Mouse (Mus musculus): ENCODE results near the gene Pygl. TPM values are rescaled to one million over a fixed set of nuclear protein-coding genes. Genes with fewer than 3 reads are reported as not detected.

Gene Pygl
- polyA plus RNA-seq, 1 experiment from 2014 or later: 34.7 TPM

DNA sequence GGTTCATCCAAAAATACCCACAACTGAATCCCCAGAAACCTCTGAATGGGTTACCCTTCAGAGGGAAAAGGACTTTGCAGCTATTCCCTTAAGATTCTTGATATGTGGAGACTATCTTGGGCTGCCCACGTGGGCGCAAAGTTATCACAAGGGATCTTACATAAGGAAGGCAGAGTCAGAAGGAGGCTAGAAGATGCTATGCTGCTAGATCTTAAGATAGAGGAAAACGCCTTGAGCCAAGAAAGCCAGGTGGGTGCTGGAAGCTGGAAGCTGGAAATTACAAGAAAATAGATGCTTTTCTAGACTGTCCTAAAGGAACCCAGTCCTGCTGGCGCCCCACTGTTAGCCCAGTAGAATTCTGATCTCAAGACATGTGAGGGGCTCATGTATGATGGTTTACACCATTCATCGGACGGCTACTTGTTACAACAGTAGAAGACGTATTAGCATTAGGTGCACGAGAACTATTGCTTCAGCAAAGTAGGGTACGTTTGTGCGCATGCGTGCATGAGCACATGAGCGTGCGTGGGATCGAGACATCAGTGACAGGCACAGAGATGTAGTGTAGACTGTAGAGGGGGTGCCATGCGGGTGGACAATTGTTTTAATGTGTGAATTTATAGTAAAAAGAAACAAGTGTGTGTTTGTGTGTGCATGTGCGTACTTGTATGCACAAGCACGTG is 31.1 kb upstream of the Pygl start:
- H3K27me3 ChIP-seq (ENCODE audit: control insufficient read depth, insufficient read depth, low read length): no peaks in the 10 kb centered on the region
- no peak for ATAC-seq (replicated peaks; ENCODE audit: insufficient number of reproducible peaks, low FRiP score, low TSS enrichment)
- H3K36me3 ChIP-seq (ENCODE audit: control insufficient read depth, insufficient read depth, low read length): no peaks in the 10 kb centered on the region
- no peak overlapping the region for H3K9ac ChIP-seq (ENCODE audit: low read depth, low read length)
- peaks cover 14% of the 10 kb centered on the region; the same call in 1 of the 2 replicates for H3K4me1 ChIP-seq (ENCODE audit: control insufficient read depth, insufficient read depth, low read length)
- H3K27ac ChIP-seq (ENCODE audit: low read depth, low read length): no peak overlapping the region
- H3K4me2 ChIP-seq: no peak overlapping the region
- no peaks in the 10 kb centered on the region for H3K9me3 ChIP-seq (replicated peaks; ENCODE audit: control insufficient read depth, low read length)
- no peak overlapping the region for H3K4me3 ChIP-seq (ENCODE audit: low read depth, low read length)
- 89% methylated on average over 17 of the region's 17 CpGs for WGBS (ENCODE audit: insufficient replicate concordance)

DNA sequence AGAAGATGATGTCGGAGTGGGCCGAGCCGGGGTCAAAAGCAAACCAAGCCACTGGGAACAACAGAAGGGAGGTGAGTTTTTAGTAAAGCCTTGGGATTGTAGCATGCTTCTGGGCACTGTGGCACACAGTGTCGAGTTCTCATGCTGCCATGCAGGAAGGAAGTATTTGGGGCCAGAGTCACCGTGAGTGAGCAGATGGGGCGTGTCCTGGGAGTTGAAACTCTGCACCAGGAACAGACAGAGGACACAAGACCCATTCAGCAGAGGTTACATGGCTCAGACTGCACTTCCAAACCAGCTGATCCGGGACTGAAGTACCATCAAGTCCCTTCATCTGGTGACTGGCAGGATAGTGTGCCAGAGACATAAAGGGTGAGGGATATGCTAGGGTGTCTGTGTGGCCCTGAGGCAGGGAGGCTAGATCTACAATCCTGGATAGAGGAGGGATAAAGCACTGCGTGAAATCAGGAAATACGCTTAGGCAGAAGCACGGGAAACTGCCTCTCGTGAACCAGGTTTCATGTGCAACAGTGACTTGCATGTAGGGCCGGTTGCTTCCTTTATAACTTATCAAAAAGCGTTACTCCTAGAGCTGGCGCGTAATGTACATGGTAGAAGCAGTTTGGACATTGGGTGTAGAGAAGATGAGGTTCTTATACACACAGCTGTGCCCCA is 20.1 kb upstream of the Pygl start:
- no peak overlapping the region for H3K4me2 ChIP-seq
- no peaks in the 10 kb centered on the region for H3K36me3 ChIP-seq (ENCODE audit: control insufficient read depth, insufficient read depth, low read length)
- H3K4me1 ChIP-seq (ENCODE audit: control insufficient read depth, insufficient read depth, low read length): peaks cover 30% of the 10 kb centered on the region
- no peak overlapping the region for H3K9ac ChIP-seq (ENCODE audit: low read depth, low read length)
- no peaks in the 10 kb centered on the region for H3K9me3 ChIP-seq (replicated peaks; ENCODE audit: control insufficient read depth, low read length)
- no peak overlapping the region for H3K27ac ChIP-seq (ENCODE audit: low read depth, low read length)
- H3K27me3 ChIP-seq (ENCODE audit: control insufficient read depth, insufficient read depth, low read length): no peaks in the 10 kb centered on the region
- H3K4me3 ChIP-seq (ENCODE audit: low read depth, low read length): no peak overlapping the region
- 72% methylated on average over 15 of the region's 15 CpGs for WGBS (ENCODE audit: insufficient replicate concordance)
- ATAC-seq (replicated peaks; ENCODE audit: insufficient number of reproducible peaks, low FRiP score, low TSS enrichment): no peak

DNA sequence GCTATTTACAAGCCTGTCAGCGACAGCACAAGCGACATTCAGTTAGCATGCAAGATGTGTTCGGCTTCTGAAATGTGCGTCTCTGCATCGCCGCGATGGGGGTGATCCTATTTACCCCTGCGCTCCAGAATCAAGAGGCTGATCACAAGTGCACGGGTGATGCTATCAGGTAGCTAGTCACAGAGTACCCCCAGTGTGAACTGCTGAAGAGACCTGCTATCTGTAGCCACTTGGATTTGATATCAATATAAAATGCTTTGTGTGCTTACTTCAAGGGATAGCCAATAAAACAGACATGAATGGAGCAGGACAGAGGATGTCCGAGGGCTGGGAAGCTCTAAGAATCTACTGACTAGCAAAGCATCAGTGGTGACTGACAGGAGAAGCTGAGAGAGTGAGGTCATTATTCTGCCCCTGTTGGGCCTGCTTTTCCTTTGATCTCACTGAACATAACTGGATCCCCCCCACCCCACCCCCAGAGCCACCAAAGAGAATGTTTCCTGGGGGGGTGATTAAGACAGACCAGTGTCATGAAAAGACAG is 18.4 kb upstream of the Pygl start:
- Histone ChIP-seq H3K9ac (ENCODE audit: low read depth, low read length) (no peak overlapping the region), H3K4me2 (no peak overlapping the region), H3K4me3 (ENCODE audit: low read depth, low read length) (no peak overlapping the region), H3K9me3 (replicated peaks; ENCODE audit: control insufficient read depth, low read length) (no peaks in the 10 kb centered on the region), H3K27me3 (ENCODE audit: control insufficient read depth, insufficient read depth, low read length) (no peaks in the 10 kb centered on the region), H3K4me1 (ENCODE audit: control insufficient read depth, insufficient read depth, low read length) (peaks cover 30% of the 10 kb centered on the region), H3K27ac (ENCODE audit: low read depth, low read length) (no peak overlapping the region), H3K36me3 (ENCODE audit: control insufficient read depth, insufficient read depth, low read length) (no peaks in the 10 kb centered on the region)
- no peak for ATAC-seq (replicated peaks; ENCODE audit: insufficient number of reproducible peaks, low FRiP score, low TSS enrichment)
- 81% methylated on average over 10 of the region's 10 CpGs for WGBS (ENCODE audit: insufficient replicate concordance)

DNA sequence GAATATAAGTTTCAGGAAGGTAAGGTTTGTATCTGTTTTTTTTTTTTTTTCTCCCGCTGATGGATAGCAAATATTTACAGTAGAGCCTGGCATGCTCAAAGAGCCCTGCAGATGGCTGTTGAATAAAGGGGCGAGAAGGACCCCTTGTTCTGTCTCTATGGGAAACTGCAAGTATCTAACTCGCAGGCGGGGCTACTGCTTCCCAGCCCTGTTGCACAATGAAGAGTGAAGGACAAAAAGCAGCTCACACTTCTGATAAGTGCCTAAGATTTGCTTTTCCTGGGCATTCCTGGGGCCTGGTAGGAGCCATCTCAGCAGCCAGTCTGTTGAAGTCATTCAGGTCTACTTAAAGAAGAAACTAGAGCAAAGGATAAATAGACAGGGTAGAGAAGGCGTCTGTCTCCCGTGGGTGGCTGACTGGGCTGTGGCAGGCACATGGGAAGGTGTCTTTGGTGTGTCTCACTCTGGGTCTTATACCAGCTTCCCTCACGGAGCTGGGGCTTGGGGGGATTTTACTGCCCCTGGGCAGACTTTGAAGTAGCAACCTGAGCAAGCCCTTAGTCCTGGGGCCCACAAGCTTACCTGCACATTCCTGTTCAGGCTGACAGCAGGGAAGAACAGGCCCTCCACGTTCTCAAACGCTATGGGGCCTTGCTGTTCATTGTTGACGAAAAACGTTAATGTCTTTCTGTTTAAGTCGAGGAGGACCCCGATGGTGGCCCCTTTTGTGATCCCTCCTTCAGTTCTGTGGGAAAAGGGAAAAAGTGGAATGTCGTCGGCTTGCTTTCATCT is 16.6 kb upstream of the Pygl start:
- no peak for ATAC-seq (replicated peaks; ENCODE audit: insufficient number of reproducible peaks, low FRiP score, low TSS enrichment)
- Histone ChIP-seq H3K27ac (ENCODE audit: low read depth, low read length) (0 out of 2 replicates have a peak overlapping the region, but pooled peaks have one; percentile 1), H3K9ac (ENCODE audit: low read depth, low read length) (no peak overlapping the region), H3K4me3 (ENCODE audit: low read depth, low read length) (no peak overlapping the region), H3K4me2 (no peak overlapping the region), H3K36me3 (ENCODE audit: control insufficient read depth, insufficient read depth, low read length) (no peaks in the 10 kb centered on the region), H3K9me3 (replicated peaks; ENCODE audit: control insufficient read depth, low read length) (no peaks in the 10 kb centered on the region), H3K4me1 (ENCODE audit: control insufficient read depth, insufficient read depth, low read length) (peaks cover 30% of the 10 kb centered on the region), H3K27me3 (ENCODE audit: control insufficient read depth, insufficient read depth, low read length) (no peaks in the 10 kb centered on the region)
- 50% methylated on average over 15 of the region's 15 CpGs for WGBS (ENCODE audit: insufficient replicate concordance)

GRCm38 (mm10) chr12:70242550-70242949 is 11.3 kb upstream of the Pygl start:
- H3K27me3 ChIP-seq (ENCODE audit: control insufficient read depth, insufficient read depth, low read length): no peaks in the 10 kb centered on the region
- H3K4me2 ChIP-seq: no peak overlapping the region
- H3K36me3 ChIP-seq (ENCODE audit: control insufficient read depth, insufficient read depth, low read length): no peaks in the 10 kb centered on the region
- H3K9ac ChIP-seq (ENCODE audit: low read depth, low read length): no peak overlapping the region
- peaks cover 7% of the 10 kb centered on the region for H3K4me1 ChIP-seq (ENCODE audit: control insufficient read depth, insufficient read depth, low read length)
- ATAC-seq (replicated peaks; ENCODE audit: insufficient number of reproducible peaks, low FRiP score, low TSS enrichment): no peak
- H3K27ac ChIP-seq (ENCODE audit: low read depth, low read length): no peak overlapping the region
- H3K9me3 ChIP-seq (replicated peaks; ENCODE audit: control insufficient read depth, low read length): no peaks in the 10 kb centered on the region
- WGBS (ENCODE audit: insufficient replicate concordance): 81% methylated on average over 7 of the region's 7 CpGs
- H3K4me3 ChIP-seq (ENCODE audit: low read depth, low read length): no peak overlapping the region

- Histone ChIP-seq H3K36me3 (ENCODE audit: control insufficient read depth, insufficient read depth, low read length) (no peaks in the 10 kb centered on the region), H3K4me3 (ENCODE audit: low read depth, low read length) (no peak overlapping the region), H3K27ac (ENCODE audit: low read depth, low read length) (no peak overlapping the region), H3K4me2 (no peak overlapping the region), H3K9me3 (replicated peaks; ENCODE audit: control insufficient read depth, low read length) (no peaks in the 10 kb centered on the region), H3K9ac (ENCODE audit: low read depth, low read length) (no peak overlapping the region), H3K4me1 (ENCODE audit: control insufficient read depth, insufficient read depth, low read length) (no peaks in the 10 kb centered on the region; the same call in 1 of the 2 replicates), H3K27me3 (ENCODE audit: control insufficient read depth, insufficient read depth, low read length) (no peaks in the 10 kb centered on the region)
- no peak for ATAC-seq (replicated peaks; ENCODE audit: insufficient number of reproducible peaks, low FRiP score, low TSS enrichment)
- 64% methylated on average over 5 of the region's 5 CpGs for WGBS (ENCODE audit: insufficient replicate concordance)
Observed at GRCm38 (mm10) chr12:70239741-70240140, 8.5 kb upstream of the Pygl start.

DNA sequence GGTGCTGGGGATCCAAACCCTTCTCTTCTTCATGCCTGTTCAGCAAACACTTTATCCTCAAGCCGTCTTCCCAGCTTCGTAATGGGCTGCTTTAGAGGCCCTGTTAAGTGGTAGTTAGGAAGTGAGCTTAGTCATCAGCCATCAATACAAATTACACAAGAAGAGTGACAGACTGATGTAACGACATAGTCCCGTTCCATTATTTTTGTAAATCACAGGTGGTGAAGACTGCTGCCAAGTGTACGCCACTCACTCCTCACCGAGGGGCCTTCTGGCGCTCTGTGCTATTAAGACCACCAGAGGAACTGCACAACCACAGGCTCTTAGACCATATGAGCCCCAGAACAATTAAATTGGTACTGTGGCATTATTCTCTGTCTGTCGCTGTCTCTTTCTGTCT is 7.3 kb upstream of the Pygl start:
- H3K9me3 ChIP-seq (replicated peaks; ENCODE audit: control insufficient read depth, low read length): no peaks in the 10 kb centered on the region
- H3K27me3 ChIP-seq (ENCODE audit: control insufficient read depth, insufficient read depth, low read length): no peaks in the 10 kb centered on the region
- ATAC-seq (replicated peaks; ENCODE audit: insufficient number of reproducible peaks, low FRiP score, low TSS enrichment): no peak
- H3K9ac ChIP-seq (ENCODE audit: low read depth, low read length): no peak overlapping the region
- H3K4me3 ChIP-seq (ENCODE audit: low read depth, low read length): no peak overlapping the region
- H3K36me3 ChIP-seq (ENCODE audit: control insufficient read depth, insufficient read depth, low read length): no peaks in the 10 kb centered on the region
- H3K4me2 ChIP-seq: no peak overlapping the region
- H3K27ac ChIP-seq (ENCODE audit: low read depth, low read length): no peak overlapping the region
- WGBS (ENCODE audit: insufficient replicate concordance): 66% methylated on average over 8 of the region's 8 CpGs
- H3K4me1 ChIP-seq (ENCODE audit: control insufficient read depth, insufficient read depth, low read length): no peaks in the 10 kb centered on the region; the same call in 1 of the 2 replicates

DNA sequence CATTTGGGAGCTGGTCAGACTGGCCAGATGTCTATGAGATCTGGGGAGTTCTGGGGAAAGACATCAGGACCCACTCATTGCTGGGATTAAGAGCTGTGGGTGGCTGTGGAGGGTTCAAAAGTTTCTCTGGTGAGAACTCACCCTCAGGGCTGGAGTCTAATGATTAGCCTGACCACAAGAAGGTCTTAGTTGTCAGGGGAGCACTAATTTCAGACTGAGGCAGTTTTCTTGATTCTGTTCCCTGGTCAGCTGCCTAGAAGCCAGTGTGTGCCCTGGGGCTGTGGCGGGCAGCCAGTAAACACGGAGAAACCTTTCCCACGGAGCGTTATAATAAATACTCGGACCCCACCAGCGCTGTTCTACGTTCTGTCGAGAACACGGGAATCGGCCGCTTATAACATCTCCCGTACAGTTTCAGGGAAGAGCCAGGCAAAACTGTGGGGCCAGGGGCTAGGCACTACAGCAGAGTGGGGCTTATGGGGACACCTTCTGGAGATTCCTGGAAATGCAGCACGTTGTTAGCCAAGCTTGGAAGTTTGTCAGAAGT is 3.7 kb upstream of the Pygl start:
- Histone ChIP-seq H3K9ac (ENCODE audit: low read depth, low read length) (peak overlapping the region; percentile 62), H3K9me3 (replicated peaks; ENCODE audit: control insufficient read depth, low read length) (no peaks in the 10 kb centered on the region), H3K27me3 (ENCODE audit: control insufficient read depth, insufficient read depth, low read length) (no peaks in the 10 kb centered on the region), H3K4me3 (ENCODE audit: low read depth, low read length) (peak overlapping the region; percentile 34), H3K27ac (ENCODE audit: low read depth, low read length) (no peak overlapping the region; the same call in 1 of the 2 replicates), H3K4me1 (ENCODE audit: control insufficient read depth, insufficient read depth, low read length) (peaks cover 9% of the 10 kb centered on the region; the same call in 1 of the 2 replicates), H3K4me2 (peak overlapping the region; percentile 65), H3K36me3 (ENCODE audit: control insufficient read depth, insufficient read depth, low read length) (no peaks in the 10 kb centered on the region)
- no peak for ATAC-seq (replicated peaks; ENCODE audit: insufficient number of reproducible peaks, low FRiP score, low TSS enrichment)
- 16% methylated on average over 13 of the region's 13 CpGs for WGBS (ENCODE audit: insufficient replicate concordance)
